Mouse (Mus musculus) central nervous system, embryonic 14 days (tissue): ENCODE measurements around the gene Ugt1a7c. TPM values are rescaled to one million over a fixed set of nuclear protein-coding genes. Genes with fewer than 3 reads are reported as not detected.

Experiments
- polyA plus RNA-seq: library from polyadenylated mRNA; depleted of rRNA; stranded (reverse); fragments of >200 nt; gene quantifications from 2 replicates; pipeline ENCODE4 v1.2.3, GENCODE M21; 2012; rRNA removed

Ugt1a7c gene
- polyA plus RNA-seq = 0.80 and 0.91 TPM in 2 replicates

DNA sequence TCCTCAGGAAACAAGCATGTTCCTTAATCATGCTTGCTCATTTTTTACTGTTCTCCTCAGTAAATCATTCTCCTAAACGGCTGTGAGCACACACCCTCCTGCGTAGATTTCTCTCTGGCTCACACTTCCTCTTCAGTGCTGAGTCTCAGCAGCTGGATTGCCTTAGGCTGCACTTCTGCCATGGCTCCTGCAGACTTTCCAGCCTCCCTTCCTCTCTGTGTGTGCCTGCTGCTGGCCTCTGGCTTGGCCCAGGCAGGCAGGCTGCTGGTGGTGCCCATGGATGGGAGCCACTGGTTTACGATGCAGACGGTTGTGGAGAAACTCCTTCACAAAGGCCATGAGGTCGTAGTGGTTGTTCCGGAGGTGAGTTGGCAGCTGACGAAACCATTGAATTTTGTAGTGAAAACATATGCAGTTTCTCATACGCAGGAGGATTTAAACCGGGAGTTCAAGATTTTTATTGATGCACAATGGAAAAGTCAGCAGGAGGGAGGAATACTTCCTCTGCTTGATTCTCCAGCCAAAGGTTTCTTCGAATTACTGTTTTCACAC is at the start of gene Ugt1a7c:
TSS of gene Ugt1a7c (plus strand) at position 122 of the 552 bp plus-strand sequence.

DNA sequence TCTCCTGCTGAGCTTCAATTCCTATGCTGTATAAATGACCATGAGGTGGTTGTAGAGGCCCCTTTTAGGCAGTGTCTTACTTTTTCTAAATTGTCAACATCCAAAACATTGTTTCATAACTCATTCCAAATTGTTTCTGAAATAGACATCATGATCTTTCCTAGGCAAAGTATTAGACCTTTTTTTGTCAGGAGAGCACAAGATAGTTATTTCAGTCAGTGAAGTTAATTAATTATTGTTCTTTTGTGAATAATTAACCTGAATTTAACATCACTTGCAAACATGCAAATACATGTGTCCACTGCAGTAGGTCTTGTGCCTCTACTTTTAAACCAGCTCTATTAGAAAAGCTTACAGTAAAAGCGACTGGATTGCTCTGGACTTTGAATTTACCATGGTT is 39.8 kb upstream of the Ugt1a7c start, which contains the start of gene Ugt1a10:
TSS of gene Ugt1a10 (plus strand) at position 301 of the 400 bp plus-strand sequence.

DNA sequence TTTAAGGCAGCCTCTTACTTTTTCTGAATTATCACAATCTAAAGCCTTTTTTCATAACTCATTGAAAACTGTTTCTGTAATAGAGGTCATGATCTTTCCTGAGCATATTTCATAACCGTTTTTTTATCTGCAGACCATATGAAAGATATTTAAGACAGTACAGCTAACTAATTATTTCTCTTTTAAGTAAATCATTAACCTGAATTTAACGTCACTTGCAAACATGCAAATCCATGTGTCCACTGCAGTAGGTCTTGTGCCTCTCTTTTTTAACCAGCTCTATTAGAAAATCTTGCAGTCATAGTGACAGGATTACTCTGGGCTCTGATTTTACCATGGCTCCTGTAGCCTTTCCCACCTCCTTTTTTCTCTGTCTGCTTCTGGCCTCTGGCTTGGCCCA is 24.4 kb upstream of the Ugt1a7c start, which contains the start of gene Ugt1a9:
TSS of gene Ugt1a9 (plus strand) at position 306 of the 400 bp plus-strand sequence.

DNA sequence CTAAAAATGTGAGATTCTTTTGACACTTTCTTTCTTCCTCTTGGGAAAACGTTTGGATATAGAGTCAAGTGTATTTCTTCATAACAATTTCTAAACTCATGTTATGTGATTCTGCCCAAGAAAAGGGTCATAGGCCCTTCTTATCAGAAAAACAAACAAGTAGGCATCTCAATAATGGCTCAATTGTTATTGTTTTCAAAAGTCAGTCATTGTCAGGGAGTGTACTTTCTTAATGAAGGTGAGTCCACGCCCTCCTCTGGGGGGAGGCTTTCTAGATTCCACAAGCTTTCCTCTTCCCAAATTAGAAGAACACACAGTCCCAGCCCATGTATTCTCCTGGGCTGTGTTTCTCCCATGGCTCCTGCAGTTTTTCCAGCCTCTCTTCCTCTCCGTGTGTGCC is 7.3 kb upstream of the Ugt1a7c start, which contains the start of gene Ugt1a8:
TSS of gene Ugt1a8 (plus strand) at position 301 of the 400 bp plus-strand sequence.

DNA sequence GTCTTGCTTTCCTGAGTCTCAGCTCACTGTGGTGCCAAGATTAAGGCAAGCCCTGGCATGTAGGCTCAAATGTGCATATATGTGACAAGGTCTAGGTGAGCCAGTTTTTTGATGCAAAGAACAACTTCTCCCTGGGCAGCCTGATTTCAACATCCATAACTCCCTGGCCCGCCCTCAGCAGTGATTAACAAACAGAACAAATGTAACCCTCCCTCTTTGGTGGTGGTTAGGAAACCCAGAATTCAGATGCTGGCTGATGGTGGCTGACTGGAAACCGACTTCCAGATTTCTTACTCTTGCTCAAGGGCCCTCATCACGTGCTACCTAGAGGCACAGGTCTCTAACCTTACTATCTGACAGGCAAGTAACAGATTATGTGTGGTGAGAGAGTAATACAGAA is 8.2 kb downstream of the Ugt1a7c start, which contains the start of gene Ugt1a6b:
TSS of gene Ugt1a6b (plus strand) at position 234 of the 400 bp plus-strand sequence.

DNA sequence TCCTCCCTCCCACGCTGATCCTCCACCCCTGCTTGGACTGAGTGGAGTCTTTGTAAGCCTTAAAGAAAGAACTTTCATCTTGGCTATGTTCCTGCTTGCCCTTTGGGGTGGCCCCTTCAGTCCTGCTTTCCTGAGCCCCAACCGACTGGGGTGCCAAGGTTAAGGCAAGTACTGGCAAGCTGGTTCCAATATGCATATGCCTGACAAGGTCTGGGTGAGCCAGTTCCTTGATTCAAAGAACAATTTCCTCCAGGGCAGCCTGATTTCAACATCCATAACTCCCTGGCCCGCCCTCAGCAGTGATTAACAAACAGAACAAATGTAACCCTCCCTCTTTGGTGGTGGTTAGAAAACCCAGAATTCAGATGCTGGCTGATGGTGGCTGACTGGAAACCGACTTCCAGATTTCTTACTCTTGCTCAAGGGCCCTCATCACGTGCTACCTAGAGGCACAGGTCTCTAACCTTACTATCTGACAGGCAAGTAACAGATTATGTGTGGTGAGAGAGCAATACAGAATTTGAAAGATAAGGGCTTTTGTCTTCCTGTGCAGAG is 39.7 kb downstream of the Ugt1a7c start, which contains the start of gene Ugt1a6a:
TSS of gene Ugt1a6a (plus strand) at position 353 of the 555 bp plus-strand sequence.

DNA sequence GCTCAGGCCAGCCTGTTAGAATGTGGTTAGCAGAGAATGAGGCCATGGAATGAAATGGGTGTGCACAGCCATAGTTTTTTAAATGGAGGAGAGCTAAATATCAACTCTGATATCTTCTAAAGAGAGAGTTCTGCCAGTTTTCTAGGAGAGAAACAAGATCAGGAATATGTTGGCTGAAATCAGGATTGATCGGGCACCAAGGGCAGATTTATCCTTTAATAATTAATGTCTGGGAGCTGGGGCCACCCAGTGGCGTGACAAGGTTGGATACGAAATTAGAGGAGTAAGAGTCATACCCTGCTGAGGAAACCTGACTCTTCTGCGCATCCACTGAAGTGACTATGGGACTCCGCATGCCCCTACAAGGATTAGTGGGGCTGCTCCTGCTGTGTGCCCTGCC is 70.8 kb downstream of the Ugt1a7c start, which contains the start of gene Ugt1a5:
TSS of gene Ugt1a5 (plus strand) at position 302 of the 400 bp plus-strand sequence.

DNA sequence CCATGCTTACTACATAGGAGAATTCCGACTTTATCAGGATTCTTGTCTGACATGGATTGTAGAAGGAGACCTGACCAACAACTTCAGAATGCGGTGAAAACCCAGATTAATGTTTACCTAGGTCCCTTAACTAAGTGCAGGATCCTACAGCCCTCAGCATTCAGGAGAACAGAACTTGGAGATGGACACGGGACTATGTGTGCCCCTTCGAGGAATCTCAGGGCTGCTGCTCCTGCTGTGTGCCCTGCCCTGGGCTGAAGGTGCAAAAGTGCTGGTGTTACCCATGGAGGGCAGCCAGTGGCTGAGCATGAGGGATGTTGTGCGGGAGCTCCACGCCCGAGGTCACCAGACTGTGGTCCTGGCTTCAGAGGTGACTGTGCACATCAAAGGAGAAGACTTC is 105.6 kb downstream of the Ugt1a7c start, which contains the start of gene Ugt1a2:
TSS of gene Ugt1a2 (plus strand) at position 146 of the 400 bp plus-strand sequence.

DNA sequence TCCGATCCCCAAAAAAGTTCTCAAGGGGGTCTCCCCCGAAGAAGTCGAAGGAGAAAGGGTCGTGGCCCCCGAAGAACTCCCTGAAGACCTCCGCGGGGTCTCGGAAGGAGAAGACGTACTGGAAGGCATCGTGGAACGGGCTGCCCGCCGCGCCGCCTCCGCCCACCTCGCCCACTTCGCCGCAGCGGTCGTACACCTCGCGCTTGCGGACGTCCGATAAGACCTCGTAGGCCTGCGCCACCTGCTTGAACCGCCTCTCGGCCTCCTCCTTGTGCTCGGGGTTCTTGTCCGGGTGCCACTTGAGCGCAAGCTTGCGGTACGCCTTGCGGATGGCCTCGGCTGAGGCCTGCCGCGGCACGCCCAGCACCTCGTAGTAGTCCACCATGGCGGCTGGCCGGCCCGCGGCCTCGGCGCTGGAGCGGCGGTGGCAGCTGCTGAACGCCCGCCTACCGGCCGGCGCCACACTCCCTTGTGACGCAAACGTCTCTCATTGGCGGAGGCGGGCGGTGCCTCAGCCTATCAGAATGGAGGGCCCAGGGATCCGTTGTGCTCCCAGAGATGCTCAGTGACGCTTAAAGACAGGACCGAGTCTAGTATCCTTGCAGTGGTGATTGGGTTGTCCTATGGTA is 110.5 kb downstream of the Ugt1a7c start, which contains the start of gene Dnajb3:
TSS of gene Dnajb3 (minus strand) at position 489 of the 629 bp plus-strand sequence.

DNA sequence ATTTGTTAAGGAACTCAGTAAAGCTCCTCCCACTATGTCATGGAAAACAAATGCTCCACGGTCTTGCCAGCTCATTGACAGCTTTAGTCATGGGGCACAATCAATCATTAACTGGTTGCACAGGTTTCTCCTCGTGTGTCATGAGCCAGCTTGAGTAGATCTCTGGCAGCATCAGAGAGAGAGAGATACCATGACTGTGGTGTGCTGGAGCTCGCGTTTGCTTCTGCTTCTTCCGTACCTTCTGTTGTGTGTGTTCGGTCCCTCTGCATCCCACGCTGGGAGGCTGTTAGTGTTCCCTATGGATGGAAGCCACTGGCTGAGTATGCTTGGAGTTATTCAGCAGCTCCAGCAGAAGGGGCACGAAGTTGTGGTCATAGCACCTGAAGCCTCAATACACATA is 117.0 kb downstream of the Ugt1a7c start, which contains the start of gene Ugt1a1:
TSS of gene Ugt1a1 (plus strand) at position 148 of the 400 bp plus-strand sequence.

DNA sequence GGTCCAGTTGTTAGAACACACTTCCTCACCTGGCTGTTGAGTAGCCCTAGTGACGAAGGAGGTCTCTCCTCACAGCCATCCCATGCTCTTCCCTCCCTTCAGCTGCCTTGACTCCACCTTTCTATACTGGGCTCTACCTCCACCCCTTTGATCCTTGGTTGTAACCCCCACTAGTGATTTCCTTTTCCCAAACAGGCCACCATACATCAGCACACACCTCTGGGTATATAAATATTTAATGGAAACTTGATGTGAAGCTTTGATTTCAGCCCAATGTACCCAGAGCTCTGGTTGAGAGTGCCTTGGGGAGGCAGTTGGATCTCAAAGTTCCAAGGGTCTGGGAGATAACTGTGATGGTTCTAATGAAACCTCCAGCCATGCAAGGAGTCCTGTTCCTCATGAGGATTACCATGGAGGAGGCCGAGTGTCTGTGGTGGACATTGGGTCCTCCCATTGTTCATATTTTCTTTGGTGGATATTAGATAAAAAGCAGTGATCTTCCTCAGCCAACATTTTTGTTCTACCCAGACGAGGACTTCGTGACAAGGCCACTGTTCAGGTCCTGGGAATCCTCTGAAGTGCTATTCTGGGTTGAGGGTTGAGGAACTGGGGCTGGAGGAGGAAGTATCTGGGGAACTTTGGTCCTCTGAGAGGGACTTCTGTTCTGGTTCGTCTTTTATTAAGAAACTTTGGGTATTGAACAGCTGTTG is 132.0 kb downstream of the Ugt1a7c start, which contains the start of gene Mroh2a:
TSS of gene Mroh2a (plus strand) at position 317 of the 710 bp plus-strand sequence.

Other genes with a start within 250 kb of the Ugt1a7c start
- 50.3 and 53.0 TPM in 2 replicates for gene Dgkd, start 241.8 kb upstream of the Ugt1a7c start, polyA plus RNA-seq
- 24.0 and 24.9 TPM in 2 replicates for gene Usp40, start 86.5 kb upstream of the Ugt1a7c start, polyA plus RNA-seq
- not detected in 2 replicates for gene Ugt1a10, start 39.7 kb upstream of the Ugt1a7c start, polyA plus RNA-seq
- not detected in 2 replicates for gene Ugt1a9, start 24.3 kb upstream of the Ugt1a7c start, polyA plus RNA-seq
- not detected in 2 replicates for gene Ugt1a8, start 7.2 kb upstream of the Ugt1a7c start, polyA plus RNA-seq
- 1.1 TPM in 2 replicates for gene Ugt1a6b, start 8.2 kb downstream of the Ugt1a7c start, polyA plus RNA-seq
- 1.4 and 1.6 TPM in 2 replicates for gene Ugt1a6a, start 39.7 kb downstream of the Ugt1a7c start, polyA plus RNA-seq
- 0.06 and 0.14 TPM in 2 replicates for gene Ugt1a5, start 71.0 kb downstream of the Ugt1a7c start, polyA plus RNA-seq
- gene Ugt1a2, start 105.5 kb downstream of the Ugt1a7c start, polyA plus RNA-seq = 0.05 TPM in 1 of 2 replicates, not detected in the other
- gene Dnajb3, start 110.7 kb downstream of the Ugt1a7c start, polyA plus RNA-seq = 9.8 TPM in 2 replicates
- gene Ugt1a1, start 116.9 kb downstream of the Ugt1a7c start, polyA plus RNA-seq = 0.09 TPM in 1 of 2 replicates, not detected in the other
- 0.15 and 0.18 TPM in 2 replicates for gene Mroh2a, start 131.9 kb downstream of the Ugt1a7c start, polyA plus RNA-seq
- gene Hjurp, start 182.6 kb downstream of the Ugt1a7c start, polyA plus RNA-seq = 171 and 178 TPM in 2 replicates
- gene Trpm8, start 182.6 kb downstream of the Ugt1a7c start, polyA plus RNA-seq = 0.06 TPM in 2 replicates